Mouse (Mus musculus) testis, adult 2 months (tissue): ENCODE data around the gene Rcl1.

Experiments
- CTCF ChIP-seq: fragments of 200-500 bp; IDR thresholded peaks from 2 replicates; pipeline ENCODE4 v1.5.1; 2012; ENCODE audit warnings: low read depth, mild to moderate bottlenecking, inconsistent platforms, low read length, moderate library complexity; ENCODE audit not compliant: control insufficient read depth, insufficient read depth, insufficient replicate concordance
- POLR2A ChIP-seq: fragments of 200-500 bp; IDR thresholded peaks from 2 replicates; pipeline ENCODE4 v1.6.1; 2012; ENCODE audit warnings: low read depth, mild to moderate bottlenecking, inconsistent platforms, low read length, moderate library complexity; ENCODE audit not compliant: control insufficient read depth

DNA sequence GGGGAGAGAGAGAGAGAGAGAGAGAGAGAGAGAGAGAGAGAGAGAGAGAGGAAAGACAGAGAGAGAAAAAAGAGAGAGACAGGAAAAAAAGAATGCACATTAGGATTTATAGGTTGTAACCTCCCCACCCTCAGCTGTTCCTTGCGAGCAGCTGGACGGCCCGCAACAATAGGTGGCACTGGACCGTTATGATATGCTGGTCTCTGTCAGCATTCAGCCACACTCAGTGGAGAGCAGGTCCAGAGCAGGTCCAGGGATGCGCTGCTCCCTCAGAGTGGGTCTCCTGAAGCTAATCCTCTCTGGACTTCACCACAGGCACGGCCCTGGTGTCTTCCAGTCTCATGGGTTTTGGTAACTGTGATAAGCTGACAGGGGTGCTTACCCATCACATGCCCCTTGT lies 15.6 kb downstream of the Rcl1 start:
- TF ChIP-seq POLR2A = no peak
- TF ChIP-seq CTCF = no peak
